In genomic region chr14:79200892-79201285, GRCm38 (mm10) we compare ENCODE assay signal across 12 mouse cellular contexts. TPM values are rescaled to one million over a fixed set of nuclear protein-coding genes. Genes with fewer than 3 reads are reported as not detected.
DNase-seq lines count a peak whose midpoint lies in the region; ATAC-seq lines count a peak whose summit lies in the region.
"Had no signal": no experiment of that assay in that cellular context is flagged by ENCODE, and none has a peak within 500 bp of the region (broad histone marks: within the 10 kb centered on the region; RNA-seq: fewer than 3 reads in every experiment).

No protein-coding gene starts in this region.

- H3K27ac ChIP-seq in neural tube, embryonic 11.5 days (ENCODE audit: low read depth, low read length), result peak overlapping the region; percentile 39; the same call in 1 of the 2 replicates
- peak overlapping the region; percentile 97 for H3K27ac ChIP-seq in forebrain, embryonic 10.5 days
- peak overlapping the region; percentile 74 for H3K27ac ChIP-seq in hindbrain, embryonic 15.5 days (replicated peaks)
- 0 out of 2 replicates have a peak overlapping the region, but pooled peaks have one; percentile 7 for H3K27ac ChIP-seq in neural tube, embryonic 12.5 days

- no peaks in the 10 kb centered on the region for H3K27me3 ChIP-seq in neural tube, embryonic 11.5 days (ENCODE audit: control insufficient read depth, insufficient read depth, low read length)
- no peaks in the 10 kb centered on the region for H3K27me3 ChIP-seq in forebrain, embryonic 10.5 days (ENCODE audit: poor library complexity, severe bottlenecking)
- H3K27me3 ChIP-seq in hindbrain, embryonic 15.5 days, result no peaks in the 10 kb centered on the region
- no peaks in the 10 kb centered on the region for H3K27me3 ChIP-seq in neural tube, embryonic 12.5 days (replicated peaks)

- 81% methylated on average over 9 of the region's 9 CpGs for WGBS in neural tube, embryonic 11.5 days
- 89% methylated on average over 9 of the region's 9 CpGs for WGBS in forebrain, embryonic 10.5 days
- WGBS in hindbrain, embryonic 15.5 days, result 54% methylated on average over 9 of the region's 9 CpGs
- 73% methylated on average over 9 of the region's 9 CpGs for whole genome bisulfite sequencing in neural tube, embryonic 12.5 days

- no peaks in the 10 kb centered on the region for H3K9me3 ChIP-seq in neural tube, embryonic 11.5 days (ENCODE audit: control insufficient read depth, low read length)
- no peaks in the 10 kb centered on the region for H3K9me3 ChIP-seq in forebrain, embryonic 10.5 days
- no peaks in the 10 kb centered on the region for H3K9me3 ChIP-seq in hindbrain, embryonic 15.5 days
- H3K9me3 ChIP-seq in neural tube, embryonic 12.5 days, result no peaks in the 10 kb centered on the region
- H3K9me3 ChIP-seq: heart, embryonic 12.5 days had no signal

- no peak overlapping the region for H3K9ac ChIP-seq in neural tube, embryonic 11.5 days (ENCODE audit: low read length)
- H3K9ac ChIP-seq in hindbrain, embryonic 15.5 days, result no peak overlapping the region
- no peak overlapping the region for H3K9ac ChIP-seq in neural tube, embryonic 12.5 days
- H3K9ac ChIP-seq: heart, embryonic 12.5 days had no signal

- no peak overlapping the region for H3K4me2 ChIP-seq in neural tube, embryonic 11.5 days (ENCODE audit: low read depth)
- H3K4me2 ChIP-seq in hindbrain, embryonic 15.5 days, result no peak overlapping the region
- no peak overlapping the region for H3K4me2 ChIP-seq in neural tube, embryonic 12.5 days (replicated peaks)
- H3K4me2 ChIP-seq: heart, embryonic 12.5 days had no signal

- no peak for ATAC-seq in neural tube, embryonic 11.5 days (ENCODE audit: insufficient read depth, low FRiP score, low TSS enrichment)
- ATAC-seq in hindbrain, embryonic 15.5 days (ENCODE audit: low FRiP score, low read depth), result peak; percentile 29
- ATAC-seq in neural tube, embryonic 12.5 days (ENCODE audit: low FRiP score, low read depth), result no peak

- H3K4me3 ChIP-seq in neural tube, embryonic 11.5 days (ENCODE audit: low read depth, low read length), result no peak overlapping the region
- no peak overlapping the region for H3K4me3 ChIP-seq in forebrain, embryonic 10.5 days
- no peak overlapping the region for H3K4me3 ChIP-seq in hindbrain, embryonic 15.5 days
- no peak overlapping the region for H3K4me3 ChIP-seq in neural tube, embryonic 12.5 days
- H3K4me3 ChIP-seq: heart, embryonic 12.5 days had no signal

- H3K36me3 ChIP-seq in neural tube, embryonic 11.5 days (ENCODE audit: control insufficient read depth, insufficient read depth, low read length), result no peaks in the 10 kb centered on the region
- H3K36me3 ChIP-seq in forebrain, embryonic 10.5 days (replicated peaks), result no peaks in the 10 kb centered on the region
- H3K36me3 ChIP-seq in hindbrain, embryonic 15.5 days, result no peaks in the 10 kb centered on the region
- no peaks in the 10 kb centered on the region for H3K36me3 ChIP-seq in neural tube, embryonic 12.5 days
- H3K36me3 ChIP-seq: heart, embryonic 12.5 days had no signal

- no peak for DNase-seq in neural tube, embryonic 11.5 days (ENCODE audit: low spot score)
- no peak for DNase-seq in neural tube, embryonic 10.5 days (ENCODE audit: extremely low spot score, low spot score)
- no peak for DNase-seq in forebrain, embryonic 10.5 days (ENCODE audit: extremely low spot score, low spot score)
- no peak for DNase-seq in adrenal gland, postnatal 4 days (ENCODE audit: low spot score in 2 of 2)
- DNase-seq in adrenal gland, adult 8-10 months, result no peak

- H3K4me1 ChIP-seq in neural tube, embryonic 11.5 days (ENCODE audit: control insufficient read depth, insufficient read depth, low read length), result peaks cover 19% of the 10 kb centered on the region
- peaks cover 76% of the 10 kb centered on the region for H3K4me1 ChIP-seq in forebrain, embryonic 10.5 days
- peaks cover 42% of the 10 kb centered on the region for H3K4me1 ChIP-seq in hindbrain, embryonic 15.5 days (replicated peaks)
- H3K4me1 ChIP-seq in neural tube, embryonic 12.5 days, result peaks cover 34% of the 10 kb centered on the region

RNA-seq across cellular contexts. Expression of gene Zfp957, which starts 46.3 kb away (rescaled TPM):
- not detected in 2 replicates for polyA plus RNA-seq in neural tube, embryonic 11.5 days (2014; fragmentation: Nextera tagmentation; extraction: Ambion mirVana)
- not detected in 2 replicates for polyA plus RNA-seq in forebrain, embryonic 10.5 days (2016; fragmentation: Nextera tagmentation; extraction: Ambion mirVana)
- not detected in 2 replicates for polyA plus RNA-seq in hindbrain, embryonic 15.5 days (2015; fragmentation: Nextera tagmentation; extraction: Ambion mirVana)
- polyA plus RNA-seq in neural tube, embryonic 12.5 days (2016; fragmentation: Nextera tagmentation; extraction: Ambion mirVana), result not detected in 2 replicates
- not detected for total RNA-seq in adrenal gland, postnatal 4 days (2021)
- total RNA-seq in adrenal gland, adult 8-10 months (2022), result under 1 TPM in 1 of 4 experiments, not detected in 3; 0.12 TPM
- total RNA-seq: left cerebral cortex, postnatal 10 days had no signal
- polyA plus RNA-seq: cerebellum, adult 2 months; heart, embryonic 12.5 days; kidney, embryonic 16.5 days; lung, embryonic 16.5 days had no signal

Comparison
In these comparisons a context has a peak if more than half of its experiments do, and no peak if none do; other contexts are left out.
1. H3K27ac ChIP-seq: peak in every context shown above with its lines; median percentile 97 in forebrain, embryonic 10.5 days; 74 in hindbrain, embryonic 15.5 days; 39 in neural tube, embryonic 11.5 days; 7 in neural tube, embryonic 12.5 days.